Mouse (Mus musculus) cortical plate, adult 2 months (tissue): ENCODE results near the gene Vipas39.

Source experiments
- CTCF ChIP-seq: fragments of 200-500 bp; IDR thresholded peaks from 2 replicates; pipeline ENCODE4 v1.5.1; 2011; ENCODE audit warnings: mild to moderate bottlenecking, control low read depth, low read length; ENCODE audit not compliant: insufficient read depth; ENCODE audit errors: extremely low read depth
- POLR2A ChIP-seq: fragments of 200-500 bp; IDR thresholded peaks from 2 replicates; pipeline ENCODE4 v1.6.1; 2011; ENCODE audit warnings: mild to moderate bottlenecking, low read length, control low read depth; ENCODE audit not compliant: insufficient read depth; ENCODE audit errors: extremely low read depth

- TF ChIP-seq CTCF: no peak
- no peak for TF ChIP-seq POLR2A
These were observed 36.4 kb downstream of the Vipas39 start for GRCm38 (mm10) chr12:87229633-87230032.
